Mouse (Mus musculus) CH12.LX (cell line): ENCODE measurements around the gene Fmo4.

Experiments used
- BHLHE40 ChIP-seq: IDR thresholded peaks from 2 replicates; pipeline ENCODE4 v1.6.1; 2011; ENCODE audit warnings: mild to moderate bottlenecking, low read depth, low read length, improper control_type of control experiment
- CHD1 ChIP-seq: IDR thresholded peaks from 2 replicates; pipeline ENCODE4 v1.6.1; 2012; ENCODE audit warnings: low read depth, low read length, improper control_type of control experiment, inconsistent platforms
- CHD2 ChIP-seq: IDR thresholded peaks from 2 replicates; pipeline ENCODE4 v1.6.1; 2011; ENCODE audit warnings: low read length, improper control_type of control experiment
- CTCF ChIP-seq, 2 experiments: IDR thresholded peaks in 1 of 2; conservative IDR thresholded peaks in 1 of 2; 2 replicates each; pipeline ENCODE4 v1.5.1; 2011 to 2012; ENCODE audit warnings: low read depth in 2 of 2, low read length in 2 of 2, improper control_type of control experiment in 1 of 2, inconsistent platforms in 1 of 2, mild to moderate bottlenecking in 1 of 2, moderate library complexity in 1 of 2
- EP300 ChIP-seq: IDR thresholded peaks from 2 replicates; pipeline ENCODE4 v1.6.1; 2011; ENCODE audit warnings: low read length, improper control_type of control experiment
- MAX ChIP-seq: IDR thresholded peaks from 2 replicates; pipeline ENCODE4 v1.6.1; 2011; ENCODE audit warnings: low read length, improper control_type of control experiment
- NRF1 ChIP-seq: IDR thresholded peaks from 2 replicates; pipeline ENCODE4 v1.6.1; 2014; ENCODE audit warnings: low read depth, mild to moderate bottlenecking, inconsistent platforms, low read length, improper control_type of control experiment, moderate library complexity
- POLR2A ChIP-seq: IDR thresholded peaks from 2 replicates; pipeline ENCODE4 v1.6.1; 2011; ENCODE audit warnings: low read depth, mild to moderate bottlenecking, improper control_type of control experiment, low read length
- TCF12 ChIP-seq: IDR thresholded peaks from 2 replicates; pipeline ENCODE4 v1.6.1; 2014; ENCODE audit warnings: low read depth, mild to moderate bottlenecking, inconsistent platforms, low read length, improper control_type of control experiment
- USF2 ChIP-seq: conservative IDR thresholded peaks from 2 replicates; pipeline ENCODE4 v1.6.1; 2011; ENCODE audit warnings: low read depth, low read length, improper control_type of control experiment

GRCm38 (mm10) chr1:162831838-162832573 is 18.2 kb upstream of the Fmo4 start:
- TF ChIP-seq TCF12 (no peak), USF2 (no peak), NRF1 (no peak), CTCF (conservative IDR thresholded peaks at IDR 0.05 in 1 of 2, IDR thresholded peaks at IDR 0.05 in 1 of 2; ENCODE audit: low read depth in 2 of 2, low read length in 2 of 2) (no peak), EP300 (no peak), POLR2A (no peak), MAX (no peak), CHD1 (no peak), BHLHE40 (no peak), CHD2 (no peak)
